ENCODE assay signal across 9 mouse cellular contexts in genomic region chr1:92215131-92215638, GRCm38 (mm10). TPM values are rescaled to one million over a fixed set of nuclear protein-coding genes. Genes with fewer than 3 reads are reported as not detected.
DNase-seq lines count a peak whose midpoint lies in the region; TF ChIP-seq lines count a peak whose summit lies in the region.
"Had no signal": no experiment of that assay in that cellular context is flagged by ENCODE, and none has a peak within 500 bp of the region (broad histone marks: within the 10 kb centered on the region; RNA-seq: fewer than 3 reads in every experiment).

No protein-coding gene starts in this region.

- TF ChIP-seq POLR2A in cortical plate, adult 2 months (IDR thresholded peaks at IDR 0.05; ENCODE audit: extremely low read depth, insufficient read depth, low read length), result no peak
- no peak for TF ChIP-seq POLR2A in kidney, adult 2 months (IDR thresholded peaks at IDR 0.05; ENCODE audit: low read depth, low read length)

- H3K36me3 ChIP-seq in kidney, adult 2 months (ENCODE audit: control insufficient read depth, insufficient read depth, low read length), result no peaks in the 10 kb centered on the region

- H3K4me3 ChIP-seq in cortical plate, adult 2 months (ENCODE audit: insufficient read depth, low read length), result no peak overlapping the region
- no peak overlapping the region for H3K4me3 ChIP-seq in kidney, adult 2 months (ENCODE audit: insufficient read depth, low read depth, low read length)

- TF ChIP-seq CTCF in cortical plate, adult 2 months (IDR thresholded peaks at IDR 0.05; ENCODE audit: extremely low read depth, insufficient read depth, low read length), result no peak
- TF ChIP-seq CTCF in kidney, adult 2 months (conservative IDR thresholded peaks at IDR 0.05; ENCODE audit: insufficient read depth, insufficient read length, low read depth, low read length), result no peak

- 83% methylated on average over 8 of the region's 8 CpGs for WGBS in kidney, adult 2 months

- H3K4me1 ChIP-seq in cortical plate, adult 2 months (ENCODE audit: control insufficient read depth, insufficient read depth, low read length), result no peaks in the 10 kb centered on the region
- no peaks in the 10 kb centered on the region for H3K4me1 ChIP-seq in kidney, adult 2 months (ENCODE audit: control insufficient read depth, insufficient read depth, low read length)

- H3K27ac ChIP-seq in cortical plate, adult 2 months (ENCODE audit: insufficient read depth, low read length), result 0 out of 2 replicates have a peak overlapping the region, but pooled peaks have one; percentile 42
- no peak overlapping the region for H3K27ac ChIP-seq in kidney, adult 2 months (ENCODE audit: insufficient read depth, low read depth, low read length)

- no peaks in the 10 kb centered on the region for H3K27me3 ChIP-seq in kidney, adult 2 months (replicated peaks; ENCODE audit: control insufficient read depth, insufficient read depth, low read length)

- DNase-seq in retina, postnatal 1 day, result peak; percentile 43
- DNase-seq in retina, embryonic 14.5 days (ENCODE audit: low spot score), result no peak
- DNase-seq in heart, adult 9 months (ENCODE audit: low spot score in 2 of 2), result peak; percentile 67 to 72
- peak; percentile 32 for DNase-seq in skeletal muscle tissue, adult 2 months (ENCODE audit: low read depth, low spot score)
- no peak for DNase-seq in kidney, adult 2 months
- DNase-seq in kidney, postnatal 10 days, result no peak
- no peak for DNase-seq in right cerebral cortex, adult 18-20 months
- DNase-seq: lung, embryonic 14.5 days had no signal

RNA-seq across cellular contexts. Expression of gene Hdac4, which starts 19.7 kb away (rescaled TPM):
- 35.1 and 37.7 TPM in 2 replicates for polyA plus RNA-seq in cortical plate, adult 2 months (2012; rRNA removed)
- polyA plus RNA-seq in kidney, adult 2 months (2012; rRNA removed), result 10.0 and 11.6 TPM in 2 replicates

Comparison
In these comparisons a context has a peak if more than half of its experiments do, and no peak if none do; other contexts are left out.
1. DNase-seq: peak in retina, postnatal 1 day (single experiment), heart, adult 9 months (2 of 2) and skeletal muscle tissue, adult 2 months (single experiment); none in retina, embryonic 14.5 days (single experiment), kidney, adult 2 months (single experiment), kidney, postnatal 10 days (single experiment) and right cerebral cortex, adult 18-20 months (single experiment).